Mouse (Mus musculus) lung, embryonic 14.5 days (tissue): ENCODE data around the gene Tmem263. TPM values are rescaled to one million over a fixed set of nuclear protein-coding genes. Genes with fewer than 3 reads are reported as not detected.

ENCODE experiments used
- ATAC-seq: fragments of 200-750 bp; cut with Nextera tagmentation; 2 replicates; pipeline ENCODE4 v1.8.0; 2017; ENCODE audit warnings: mild to moderate bottlenecking, moderate TSS enrichment, moderate library complexity; ENCODE audit not compliant: insufficient read depth
- DNase-seq: peaks from one replicate; pipeline ENCODE4 v3.0.0-alpha.2; 2015
- H3K27ac ChIP-seq: fragments of 300-500 bp; sonication (generic); 2 replicates; pipeline ENCODE4 v1.5.1; 2014; ENCODE audit warnings: low read depth, mild to moderate bottlenecking, moderate library complexity
- H3K27me3 ChIP-seq: fragments of 300-500 bp; sonication (generic); 2 replicates; pipeline ENCODE4 v1.6.1; 2014; ENCODE audit warnings: low read length, control low read depth; ENCODE audit not compliant: insufficient read depth
- H3K36me3 ChIP-seq: fragments of 300-500 bp; sonication (generic); 2 replicates; pipeline ENCODE4 v1.6.1; 2014; ENCODE audit warnings: control low read depth; ENCODE audit not compliant: insufficient read depth
- H3K4me1 ChIP-seq: fragments of 300-500 bp; sonication (generic); 2 replicates; pipeline ENCODE4 v1.6.1; 2014; ENCODE audit warnings: antibody characterized with exemption, control low read depth; ENCODE audit not compliant: insufficient read depth
- H3K4me2 ChIP-seq: fragments of 300-500 bp; sonication (generic); 2 replicates; pipeline ENCODE4 v1.6.1; 2014; ENCODE audit warnings: mild to moderate bottlenecking
- H3K4me3 ChIP-seq: fragments of 300-500 bp; sonication (generic); 2 replicates; pipeline ENCODE4 v1.5.1; 2014; ENCODE audit warnings: low read depth, low read length
- H3K9ac ChIP-seq: fragments of 300-500 bp; sonication (generic); 2 replicates; pipeline ENCODE4 v1.6.1; 2014
- H3K9me3 ChIP-seq: fragments of 300-500 bp; sonication (generic); 2 replicates; pipeline ENCODE4 v1.6.1; 2016; ENCODE audit warnings: low read depth, low read length, control low read depth
- CTCF ChIP-seq: IDR thresholded peaks from 2 replicates; pipeline ENCODE4 v1.5.1; 2016; ENCODE audit warnings: antibody characterized with exemption, low read depth
- WGBS: fragments of 180-500 bp; shearing (Covaris S2); extraction: QIAGEN DNeasy Blood & Tissue Kit; methylation state at CpG from one replicate; pipeline ENCODE4 v1.1.7; 2014; 5-methylcytosine and 5-hydroxymethylcytosine counted together
- polyA plus RNA-seq: library from polyadenylated mRNA; unstranded; fragments of >200 nt; fragmentation: Nextera tagmentation; extraction: Ambion mirVana; gene quantifications from 2 replicates; pipeline ENCODE4 v1.2.1, GENCODE M21; 2014

The Tmem263 gene
- polyA plus RNA-seq, 1 experiment from 2014 or later = 72.4 TPM

DNA sequence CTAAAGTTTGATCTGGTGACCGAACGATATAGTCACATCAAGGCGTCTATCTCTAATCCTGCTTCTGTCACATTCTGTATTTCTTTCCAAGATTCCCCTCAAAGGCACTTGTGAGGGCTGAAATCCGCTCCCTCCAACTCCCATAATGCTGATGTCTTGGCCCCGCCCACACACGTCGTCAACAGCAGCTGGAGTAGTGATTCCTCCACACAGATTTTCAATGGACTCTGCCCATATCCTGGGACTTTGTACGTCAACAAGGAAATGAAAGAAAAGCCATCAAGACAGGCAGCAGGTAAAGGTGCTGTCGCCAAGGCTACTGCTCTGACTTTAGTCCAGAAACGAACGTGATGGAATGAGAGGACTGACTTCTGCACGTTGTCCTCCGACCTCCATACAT is 22.8 kb downstream of the Tmem263 start:
- ATAC-seq = no peak
- Histone ChIP-seq H3K4me3 (no peak overlapping the region), H3K9me3 (no peaks in the 10 kb centered on the region), H3K36me3 (peaks cover 23% of the 10 kb centered on the region), H3K27ac (no peak overlapping the region), H3K9ac (no peak overlapping the region), H3K4me2 (no peak overlapping the region), H3K27me3 (no peaks in the 10 kb centered on the region), H3K4me1 (0 out of 2 replicates have a peak, but pooled peaks cover 4% of the 10 kb centered on the region)
- no peak for DNase-seq
- WGBS = 81% methylated on average over 13 of the region's 13 CpGs
- no peak for TF ChIP-seq CTCF

GRCm38 (mm10) chr10:85127395-85128287 is 25.2 kb downstream of the Tmem263 start, which contains the start of gene Mterf2:
Gene Mterf2, minus strand, starts transcription at chr10:85128027.
- ATAC-seq (peak; percentile 100), DNase-seq (peak; percentile 98)
- Histone ChIP-seq H3K4me2 (peak within 1 kb of the TSS; percentile 61), H3K9ac (peak within 1 kb of the TSS; percentile 62), H3K4me3 (peak within 1 kb of the TSS; percentile 59), H3K36me3 (peaks cover 6% of the 10 kb centered on the region; the same call in 1 of the 2 replicates), H3K9me3 (no peaks in the 10 kb centered on the region), H3K27ac (no peak within 1 kb of the TSS), H3K27me3 (no peaks in the 10 kb centered on the region), H3K4me1 (0 out of 2 replicates have a peak, but pooled peaks cover 4% of the 10 kb centered on the region)
- 8% methylated on average over 20 of the region's 20 CpGs for WGBS
- peak; percentile 40; the same call in 1 of the 2 replicates for TF ChIP-seq CTCF

DNA sequence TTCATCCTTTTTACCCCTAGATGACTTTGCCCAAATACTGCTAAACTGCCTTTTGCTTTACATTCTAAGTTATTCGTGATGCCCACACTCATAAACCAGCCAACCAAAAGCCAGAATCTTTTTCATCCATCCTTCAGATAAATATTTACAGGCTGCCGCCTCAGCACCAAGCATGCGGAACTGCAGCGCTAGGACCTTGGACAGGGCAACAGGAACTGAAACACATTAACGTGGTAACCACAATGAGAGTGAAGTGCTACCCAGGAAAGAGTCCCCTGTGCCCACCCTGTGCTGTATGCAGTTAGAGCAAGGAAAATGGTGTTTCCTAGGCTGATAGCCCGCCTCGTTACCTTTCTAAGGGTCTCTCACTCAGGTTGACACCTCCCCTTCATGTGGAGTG is 26.0 kb downstream of the Tmem263 start:
- ATAC-seq (peak; percentile 32; the same call in 1 of the 2 replicates), DNase-seq (peak; percentile 63)
- no peaks in the 10 kb centered on the region for H3K9me3 ChIP-seq
- no peak overlapping the region for H3K9ac ChIP-seq
- H3K4me1 ChIP-seq = 0 out of 2 replicates have a peak, but pooled peaks cover 4% of the 10 kb centered on the region
- TF ChIP-seq CTCF = no peak
- WGBS = 17% methylated on average over 7 of the region's 7 CpGs
- peak overlapping the region; percentile 59 for H3K4me3 ChIP-seq
- H3K27me3 ChIP-seq = no peaks in the 10 kb centered on the region
- H3K27ac ChIP-seq = no peak overlapping the region
- H3K4me2 ChIP-seq = peak overlapping the region; percentile 61
- H3K36me3 ChIP-seq = peaks cover 6% of the 10 kb centered on the region; the same call in 1 of the 2 replicates

GRCm38 (mm10) chr10:85136573-85136972 is 34.1 kb downstream of the Tmem263 start:
- H3K27me3 ChIP-seq = no peaks in the 10 kb centered on the region
- H3K4me3 ChIP-seq = no peak overlapping the region
- no peaks in the 10 kb centered on the region for H3K4me1 ChIP-seq
- WGBS = 78% methylated on average over 6 of the region's 6 CpGs
- no peak for TF ChIP-seq CTCF
- ATAC-seq (no peak), DNase-seq (no peak)
- H3K27ac ChIP-seq = no peak overlapping the region
- H3K36me3 ChIP-seq = peaks cover 16% of the 10 kb centered on the region; the same call in 1 of the 2 replicates
- no peaks in the 10 kb centered on the region for H3K9me3 ChIP-seq
- H3K4me2 ChIP-seq = no peak overlapping the region
- no peak overlapping the region for H3K9ac ChIP-seq

GRCm38 (mm10) chr10:85141465-85141864 is 39.0 kb downstream of the Tmem263 start:
- 76% methylated on average over 9 of the region's 9 CpGs for WGBS
- Histone ChIP-seq H3K36me3 (peaks cover 36% of the 10 kb centered on the region), H3K4me3 (no peak overlapping the region), H3K4me1 (no peaks in the 10 kb centered on the region), H3K27me3 (no peaks in the 10 kb centered on the region), H3K27ac (no peak overlapping the region), H3K4me2 (no peak overlapping the region), H3K9me3 (no peaks in the 10 kb centered on the region), H3K9ac (no peak overlapping the region)
- TF ChIP-seq CTCF = no peak
- no peak for DNase-seq
- no peak for ATAC-seq

GRCm38 (mm10) chr10:85146282-85146681 is 43.9 kb downstream of the Tmem263 start:
- WGBS = 88% methylated on average over 14 of the region's 14 CpGs
- H3K27me3 ChIP-seq = no peaks in the 10 kb centered on the region
- no peak overlapping the region for H3K4me2 ChIP-seq
- ATAC-seq (no peak), DNase-seq (no peak)
- no peaks in the 10 kb centered on the region for H3K4me1 ChIP-seq
- H3K36me3 ChIP-seq = peaks cover 56% of the 10 kb centered on the region
- H3K4me3 ChIP-seq = no peak overlapping the region
- no peak for TF ChIP-seq CTCF
- no peaks in the 10 kb centered on the region for H3K9me3 ChIP-seq
- H3K27ac ChIP-seq = no peak overlapping the region
- H3K9ac ChIP-seq = no peak overlapping the region

DNA sequence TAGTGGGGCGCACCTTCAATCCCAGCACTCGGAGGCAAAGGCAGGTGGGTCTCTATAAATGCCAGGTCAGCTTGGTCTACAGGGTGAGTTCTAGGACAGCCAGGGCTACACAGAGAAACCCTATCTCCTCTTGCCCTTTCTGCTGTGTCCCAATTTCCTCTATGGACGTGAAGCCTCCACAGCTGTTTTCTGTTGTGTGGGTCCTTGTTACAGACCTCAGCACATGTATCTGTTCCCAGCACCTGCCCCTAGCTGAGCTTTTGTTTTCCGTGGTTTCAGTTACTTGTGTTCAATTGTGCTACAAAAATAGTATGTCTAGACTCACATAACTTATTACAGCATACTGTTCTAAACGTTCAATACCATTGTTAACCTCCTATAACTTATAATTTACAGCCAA is 46.8 kb downstream of the Tmem263 start:
- H3K9me3 ChIP-seq = no peaks in the 10 kb centered on the region
- DNase-seq (no peak), ATAC-seq (no peak)
- no peak overlapping the region for H3K27ac ChIP-seq
- no peak overlapping the region for H3K9ac ChIP-seq
- H3K27me3 ChIP-seq = no peaks in the 10 kb centered on the region
- peaks cover 37% of the 10 kb centered on the region for H3K36me3 ChIP-seq
- no peak for TF ChIP-seq CTCF
- H3K4me1 ChIP-seq = no peaks in the 10 kb centered on the region
- WGBS = 90% methylated on average over 5 of the region's 5 CpGs
- H3K4me2 ChIP-seq = no peak overlapping the region
- no peak overlapping the region for H3K4me3 ChIP-seq
